Mouse (Mus musculus): ENCODE data around the gene Prr22. TPM values are rescaled to one million over a fixed set of nuclear protein-coding genes. Genes with fewer than 3 reads are reported as not detected.

Gene Prr22
- total RNA-seq, 2 experiments from 2014 or later: 0.35 to 0.57 TPM

GRCm38 (mm10) chr17:56761077-56761476 is 9.0 kb upstream of the Prr22 start:
- no peak for DNase-seq (ENCODE audit: low spot score in 2 of 2)

- peak; percentile 79 to 89 for DNase-seq (ENCODE audit: low spot score in 2 of 2)
These were observed 8.0 kb upstream of the Prr22 start for GRCm38 (mm10) chr17:56761991-56762410.

GRCm38 (mm10) chr17:56762769-56763731 is 7.0 kb upstream of the Prr22 start:
- DNase-seq (ENCODE audit: low spot score in 2 of 2): peak; percentile 66 to 68

- DNase-seq (ENCODE audit: low spot score in 2 of 2): peak in 1 of 2 experiments; percentile 16
These were observed 6.3 kb upstream of the Prr22 start for GRCm38 (mm10) chr17:56763741-56764250.

- DNase-seq (ENCODE audit: low spot score in 2 of 2): peak; percentile 93 to 97
These were observed 5.3 kb upstream of the Prr22 start, which contains the start of gene Dus3l for GRCm38 (mm10) chr17:56764474-56765354. TSS of gene Dus3l (plus strand) at chr17:56764757.

- DNase-seq (ENCODE audit: low spot score in 2 of 2): no peak
These were observed 4.6 kb upstream of the Prr22 start for GRCm38 (mm10) chr17:56765431-56765830.

GRCm38 (mm10) chr17:56766631-56767405 is 3.2 kb upstream of the Prr22 start:
- DNase-seq (ENCODE audit: low spot score in 2 of 2): no peak

- no peak for DNase-seq (ENCODE audit: low spot score in 2 of 2)
These were observed 2.4 kb upstream of the Prr22 start for GRCm38 (mm10) chr17:56767531-56768135.

GRCm38 (mm10) chr17:56768941-56769340 is 1.1 kb upstream of the Prr22 start:
- no peak for DNase-seq (ENCODE audit: low spot score in 2 of 2)

- no peak for DNase-seq (ENCODE audit: low spot score in 2 of 2)
These were observed 7.5 kb downstream of the Prr22 start for GRCm38 (mm10) chr17:56777568-56777967.

- DNase-seq (ENCODE audit: low spot score in 2 of 2): no peak
These were observed 8.8 kb downstream of the Prr22 start for GRCm38 (mm10) chr17:56778779-56779362.

- DNase-seq (ENCODE audit: low spot score in 2 of 2): no peak
These were observed 10.4 kb downstream of the Prr22 start for GRCm38 (mm10) chr17:56780291-56780978.

- DNase-seq (ENCODE audit: low spot score in 2 of 2): no peak
These were observed 18.8 kb downstream of the Prr22 start for GRCm38 (mm10) chr17:56788886-56789285.

GRCm38 (mm10) chr17:56789286-56789685 is 19.2 kb downstream of the Prr22 start:
- DNase-seq (ENCODE audit: low spot score in 2 of 2): no peak

- DNase-seq (ENCODE audit: low spot score in 2 of 2): no peak
These were observed 22.5 kb downstream of the Prr22 start for GRCm38 (mm10) chr17:56792588-56792987.

GRCm38 (mm10) chr17:56793614-56794319 is 23.7 kb downstream of the Prr22 start:
- no peak for DNase-seq (ENCODE audit: low spot score in 2 of 2)

GRCm38 (mm10) chr17:56799276-56799675 is 29.2 kb downstream of the Prr22 start:
- DNase-seq (ENCODE audit: low spot score in 2 of 2): no peak

- DNase-seq (ENCODE audit: low spot score in 2 of 2): no peak
These were observed 32.0 kb downstream of the Prr22 start for GRCm38 (mm10) chr17:56802065-56802464.

- no peak for DNase-seq (ENCODE audit: low spot score in 2 of 2)
These were observed 34.9 kb downstream of the Prr22 start for GRCm38 (mm10) chr17:56804952-56805351.
